Mouse (Mus musculus) cerebellum, adult 9-10 months (tissue): ENCODE data around the gene Gbx1.

Source experiments
- DNase-seq: peaks from one replicate; pipeline ENCODE4 v3.0.0; 2022

Gbx1 gene

DNA sequence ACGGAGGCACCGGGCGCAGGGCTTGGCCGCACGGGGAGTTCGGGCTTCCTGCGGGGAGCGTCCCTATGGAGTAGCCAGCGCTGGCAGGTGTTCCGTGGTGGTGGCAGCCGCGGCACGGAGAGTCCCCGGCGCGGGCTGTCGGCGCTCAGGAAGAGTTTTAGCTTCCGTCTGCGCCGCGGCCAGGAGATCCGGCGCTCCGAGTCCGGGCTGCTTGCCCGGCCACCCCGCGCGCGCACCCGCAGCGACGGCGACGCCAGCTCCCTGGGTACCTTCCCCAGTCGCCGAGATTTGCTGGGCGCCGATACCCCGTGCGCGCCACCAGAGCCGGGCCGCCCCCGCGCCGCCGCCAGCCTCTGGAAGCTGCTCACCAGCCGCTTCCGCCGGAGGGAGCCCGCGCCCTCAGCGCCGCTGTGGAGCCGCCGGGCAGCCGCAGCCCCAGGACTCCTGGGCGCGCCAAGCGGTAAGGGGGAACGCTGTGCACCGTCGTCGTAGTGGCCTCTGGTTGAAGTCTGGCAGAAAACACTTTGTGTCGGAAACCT is 52.2 kb downstream of the Gbx1 start:
- DNase-seq = no peak

DNA sequence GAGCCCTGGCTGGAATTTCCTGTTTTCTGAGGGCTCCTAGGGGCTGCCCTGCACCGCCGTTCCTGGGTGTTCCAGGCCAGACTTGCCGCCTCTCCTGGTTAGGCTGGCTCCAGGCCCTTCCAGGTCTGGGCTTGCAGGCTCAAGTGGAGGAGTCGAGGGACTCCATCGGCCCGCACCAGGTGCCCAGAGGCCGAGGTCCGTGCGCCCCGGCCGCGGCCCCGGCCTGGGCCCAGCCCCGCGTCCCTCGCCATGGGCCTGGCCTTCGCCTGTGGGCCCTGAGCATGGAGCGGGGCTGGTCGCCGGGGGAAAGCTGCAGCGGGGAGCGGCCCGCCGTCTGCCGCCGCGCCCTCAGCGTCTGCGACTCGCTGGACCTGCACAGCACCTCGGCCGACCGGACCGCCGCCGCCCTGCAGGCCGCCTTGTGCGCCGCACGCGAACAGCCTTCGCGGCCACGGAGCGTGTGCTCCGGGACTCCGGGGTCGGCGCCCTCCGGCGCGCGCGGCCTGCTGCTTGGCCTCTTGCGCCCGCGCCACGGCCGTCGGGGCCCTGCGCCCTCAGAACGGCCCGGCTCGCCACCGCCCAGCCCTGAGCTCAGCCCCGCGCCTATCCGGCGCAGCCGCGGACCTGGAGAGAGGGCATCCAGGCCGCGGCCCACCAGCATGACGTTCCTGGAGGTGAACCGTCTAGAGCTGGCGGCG is 52.8 kb downstream of the Gbx1 start:
- no peak for DNase-seq

DNA sequence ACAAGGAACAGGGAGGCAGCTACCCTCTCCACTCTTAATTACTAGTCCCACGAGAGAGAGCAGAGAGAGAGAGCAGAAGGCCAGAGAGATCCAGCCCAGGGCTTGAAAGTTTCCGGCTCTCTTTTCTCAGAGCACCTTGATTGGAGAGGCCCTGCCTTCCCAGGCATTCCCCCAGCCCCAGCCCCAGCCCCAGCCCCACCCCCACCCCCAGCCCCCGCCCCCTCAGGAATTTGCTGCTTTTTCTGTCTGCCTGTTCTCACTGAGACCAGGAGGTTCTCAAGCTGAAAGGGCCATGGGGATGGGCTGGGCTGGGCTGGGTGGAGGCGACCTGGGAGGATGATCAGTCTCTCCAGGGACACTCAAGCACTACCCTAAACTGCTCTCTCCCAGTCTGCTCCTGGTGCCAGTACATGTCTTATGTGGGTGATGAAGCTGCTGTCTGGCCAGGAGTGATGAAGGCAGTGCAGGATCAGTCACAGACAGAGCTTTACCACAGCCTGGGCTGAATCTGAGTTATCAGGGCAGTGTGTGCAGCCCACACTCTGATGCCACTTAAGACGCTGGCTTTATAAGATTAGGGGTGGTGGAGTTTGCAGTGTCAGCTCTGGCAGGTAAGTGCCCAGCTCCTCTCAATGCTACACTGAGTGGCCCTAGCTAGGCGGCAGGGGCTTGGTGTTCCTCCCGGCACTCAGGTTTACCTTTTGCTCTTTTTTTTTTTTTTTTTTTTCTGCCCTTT is 54.0 kb downstream of the Gbx1 start:
- DNase-seq = no peak

DNA sequence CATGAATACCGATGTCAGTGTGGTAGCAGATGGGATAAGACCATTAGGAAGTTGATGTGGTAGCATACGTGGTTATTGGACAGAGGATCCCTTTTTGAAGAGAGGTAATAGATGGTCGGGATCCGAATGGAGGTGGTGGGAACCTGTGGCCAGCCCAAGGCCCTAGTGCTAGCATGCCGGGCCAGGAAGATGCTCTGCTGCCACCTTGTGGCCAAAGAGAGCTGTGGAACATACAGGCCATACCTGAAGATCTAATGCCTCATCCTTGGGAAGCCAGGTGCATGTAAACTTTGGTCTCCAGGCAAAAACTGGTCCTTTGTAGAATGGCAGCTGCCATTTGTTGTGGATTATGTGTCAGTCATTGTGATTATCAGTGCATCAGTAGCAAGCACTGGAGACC is 56.4 kb downstream of the Gbx1 start:
- DNase-seq = peak; percentile 85

DNA sequence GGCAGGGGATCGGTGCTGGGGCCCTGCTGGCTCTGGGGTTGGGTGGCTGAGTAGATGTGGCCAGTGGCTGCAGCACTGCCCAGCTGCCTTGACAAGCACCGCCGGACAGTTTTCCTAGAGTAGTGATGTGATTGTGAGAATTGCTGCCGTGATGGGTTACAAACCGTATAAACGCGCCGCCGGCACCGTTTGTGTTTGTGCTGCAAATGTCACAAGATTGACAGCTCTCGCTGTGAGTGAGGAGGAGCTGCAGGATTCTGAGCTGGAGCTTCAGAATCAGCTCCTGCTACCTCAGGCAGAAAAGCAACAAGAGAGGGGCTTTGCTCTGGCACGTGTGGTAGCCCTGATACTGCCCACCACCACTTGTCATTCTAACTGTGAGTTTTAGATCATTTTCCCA is 60.2 kb downstream of the Gbx1 start:
- no peak for DNase-seq

DNA sequence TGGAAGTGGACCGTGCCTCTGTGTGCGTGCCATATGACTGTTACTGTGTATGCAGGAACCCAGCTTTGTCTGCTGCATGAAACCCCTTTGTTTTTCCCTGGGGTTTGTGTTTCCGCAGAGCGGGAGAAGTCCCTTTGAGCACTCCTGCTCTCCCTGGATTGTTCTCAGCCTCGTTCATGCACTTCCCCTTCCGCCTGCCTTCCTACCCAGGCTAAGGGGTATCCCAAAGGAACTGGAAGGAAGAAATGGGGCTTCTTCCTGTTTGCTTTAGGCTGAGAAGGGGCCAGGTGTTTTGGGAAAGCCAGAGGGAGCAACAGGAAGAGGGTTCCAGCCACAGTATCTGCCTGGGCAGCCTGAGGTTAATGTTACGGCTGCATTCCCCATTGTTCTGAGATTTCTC is 71.4 kb downstream of the Gbx1 start:
- DNase-seq = no peak

DNA sequence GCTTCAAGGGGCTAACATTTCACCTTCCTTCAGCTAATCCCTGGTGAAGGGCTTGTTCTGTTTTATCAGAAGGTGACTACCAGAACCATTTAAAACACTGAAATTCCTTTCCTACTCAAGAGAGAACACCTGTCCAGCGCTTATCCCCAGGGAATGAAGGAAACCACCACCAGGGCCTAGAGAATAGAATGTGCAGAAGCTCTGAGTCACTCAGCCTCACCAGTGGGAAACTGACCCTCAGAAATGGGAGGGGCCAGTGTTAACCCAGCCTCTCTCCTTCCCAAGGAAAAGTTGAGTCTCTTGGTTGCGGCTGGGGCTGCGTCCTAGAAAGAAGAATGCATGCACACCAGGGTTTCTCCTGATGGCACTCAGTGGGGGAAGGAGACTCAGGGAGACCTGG is 71.9 kb downstream of the Gbx1 start:
- no peak for DNase-seq

DNA sequence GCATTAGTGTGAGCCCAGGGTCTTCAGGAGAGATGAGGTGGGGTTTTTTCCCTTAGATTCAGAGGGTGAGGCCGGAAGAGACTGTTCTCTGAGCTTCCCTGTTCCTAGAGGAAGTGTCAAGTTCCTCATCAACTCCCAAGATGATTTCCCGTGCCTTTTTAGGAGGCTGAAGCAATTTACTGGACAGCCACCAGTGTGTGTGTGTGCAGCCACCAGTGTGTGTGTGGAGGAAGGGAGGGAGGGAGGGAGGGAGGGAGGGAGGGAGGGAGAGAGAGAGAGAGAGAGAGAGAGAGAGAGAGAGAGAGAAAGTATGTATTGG is 73.1 kb downstream of the Gbx1 start:
- DNase-seq = no peak

DNA sequence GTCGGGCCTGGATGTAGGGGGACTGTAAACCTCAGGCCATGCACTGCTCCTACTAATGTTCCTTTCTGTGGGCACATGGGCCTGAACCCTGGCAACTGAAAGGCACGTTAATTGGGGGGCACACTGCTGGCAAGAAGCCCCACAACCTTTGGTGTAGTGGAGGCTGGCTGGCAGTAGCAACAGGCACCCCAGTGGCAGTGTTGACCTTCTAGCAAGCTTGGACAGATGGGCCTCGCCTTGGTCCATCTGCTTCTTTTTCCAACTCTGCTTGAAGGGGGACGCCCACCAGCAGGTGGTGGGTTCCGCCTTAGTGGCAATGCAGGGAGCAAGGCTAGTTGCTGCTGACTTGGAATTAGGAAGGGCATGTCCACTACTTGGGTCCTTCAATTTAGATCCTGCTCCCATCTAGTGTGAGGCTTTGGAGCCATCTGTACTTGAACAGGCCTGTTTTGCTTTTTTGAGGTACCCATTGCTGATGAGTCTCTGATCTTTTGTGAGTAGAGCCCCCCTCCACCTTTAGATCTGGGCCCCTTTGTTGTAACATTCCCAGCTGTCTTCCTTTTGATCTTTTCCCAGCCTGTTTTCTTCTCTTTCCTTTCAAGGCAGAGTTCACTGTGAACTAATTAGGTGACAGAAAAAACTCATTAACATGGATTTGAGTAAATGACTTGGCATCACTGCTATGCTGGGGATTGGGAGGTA is 73.6 kb downstream of the Gbx1 start:
- peak; percentile 91 for DNase-seq
